Mouse (Mus musculus) bone marrow, adult 2 months (tissue): Measurements from ENCODE around the gene Ubash3b. TPM values are rescaled to one million over a fixed set of nuclear protein-coding genes. Genes with fewer than 3 reads are reported as not detected.

Experiments
- H3K27ac ChIP-seq: fragments of 200-500 bp; 2 replicates; pipeline ENCODE4 v1.5.1; 2012; ENCODE audit warnings: low read depth, mild to moderate bottlenecking, control low read depth, inconsistent platforms, low read length; ENCODE audit not compliant: control insufficient read depth, poor library complexity, insufficient read depth
- H3K4me1 ChIP-seq: fragments of 200-500 bp; 2 replicates; pipeline ENCODE4 v1.6.1; 2011; ENCODE audit warnings: low read length; ENCODE audit not compliant: control insufficient read depth, insufficient read depth
- H3K4me3 ChIP-seq: fragments of 200-500 bp; replicated peaks from 2 replicates; pipeline ENCODE3; 2011; ENCODE audit warnings: mild to moderate bottlenecking, low read depth, low read length, control low read depth; ENCODE audit not compliant: control insufficient read depth
- CTCF ChIP-seq: fragments of 200-500 bp; IDR thresholded peaks from 2 replicates; pipeline ENCODE4 v1.5.1; 2011; ENCODE audit warnings: low read length, control low read depth; ENCODE audit not compliant: control insufficient read depth, insufficient read depth
- POLR2A ChIP-seq: fragments of 200-500 bp; IDR thresholded peaks from 2 replicates; pipeline ENCODE4 v1.6.1; 2011; ENCODE audit warnings: low read depth, mild to moderate bottlenecking, control low read depth, low read length, borderline replicate concordance; ENCODE audit not compliant: control insufficient read depth
- WGBS: fragments of 180-500 bp; shearing (Covaris S2); methylation state at CpG from one replicate; pipeline ENCODE4 v1.1.7; 2018; 5-methylcytosine and 5-hydroxymethylcytosine counted together
- polyA plus RNA-seq: library from polyadenylated mRNA; stranded (reverse); fragments of >200 nt; gene quantifications from 2 replicates; pipeline ENCODE4 v1.2.4, GENCODE M21; 2011; ENCODE audit warnings: low replicate concordance; ENCODE audit not compliant: missing spikeins, insufficient read depth, insufficient read length

Gene Ubash3b
- polyA plus RNA-seq, 1 experiment = 33.4 TPM

- Histone ChIP-seq H3K4me1 (peaks cover 8% of the 10 kb centered on the region), H3K4me3 (no peak overlapping the region), H3K27ac (no peak overlapping the region)
- TF ChIP-seq POLR2A = no peak
- WGBS = 61% methylated on average over 6 of the region's 6 CpGs
Measured at GRCm38 (mm10) chr9:41149079-41149676, 12.3 kb downstream of the Ubash3b start.

- no peak overlapping the region for H3K4me3 ChIP-seq
- H3K27ac ChIP-seq = no peak overlapping the region
- peaks cover 8% of the 10 kb centered on the region for H3K4me1 ChIP-seq
- no peak for TF ChIP-seq CTCF
- no peak for TF ChIP-seq POLR2A
- 88% methylated on average over 7 of the region's 7 CpGs for WGBS
Measured at GRCm38 (mm10) chr9:41148600-41148999, 12.9 kb downstream of the Ubash3b start.

GRCm38 (mm10) chr9:41147203-41147842 is 14.2 kb downstream of the Ubash3b start:
- Histone ChIP-seq H3K4me1 (peaks cover 8% of the 10 kb centered on the region), H3K27ac (no peak overlapping the region), H3K4me3 (no peak overlapping the region)
- no peak for TF ChIP-seq POLR2A
- no peak for TF ChIP-seq CTCF
- WGBS = 30% methylated on average over 13 of the region's 13 CpGs

- 87% methylated on average over 15 of the region's 15 CpGs for WGBS
- no peak for TF ChIP-seq CTCF
- no peak for TF ChIP-seq POLR2A
- Histone ChIP-seq H3K4me3 (no peak overlapping the region), H3K4me1 (peaks cover 4% of the 10 kb centered on the region; the same call in 1 of the 2 replicates), H3K27ac (no peak overlapping the region)
Measured at GRCm38 (mm10) chr9:41143825-41144224, 17.7 kb downstream of the Ubash3b start.

GRCm38 (mm10) chr9:41143115-41143514 is 18.4 kb downstream of the Ubash3b start:
- Histone ChIP-seq H3K4me1 (peaks cover 4% of the 10 kb centered on the region; the same call in 1 of the 2 replicates), H3K27ac (no peak overlapping the region), H3K4me3 (no peak overlapping the region)
- TF ChIP-seq POLR2A = no peak
- TF ChIP-seq CTCF = no peak
- 17% methylated on average over 3 of the region's 3 CpGs for WGBS

GRCm38 (mm10) chr9:41141026-41141425 is 20.5 kb downstream of the Ubash3b start:
- no peak overlapping the region for H3K27ac ChIP-seq
- H3K4me3 ChIP-seq = no peak overlapping the region
- TF ChIP-seq CTCF (no peak), POLR2A (no peak)
- peaks cover 8% of the 10 kb centered on the region for H3K4me1 ChIP-seq
- 6% methylated on average over 2 of the region's 2 CpGs for WGBS

GRCm38 (mm10) chr9:41138987-41139808 is 22.3 kb downstream of the Ubash3b start:
- no peak overlapping the region for H3K27ac ChIP-seq
- peaks cover 10% of the 10 kb centered on the region for H3K4me1 ChIP-seq
- WGBS = 61% methylated on average over 6 of the region's 6 CpGs
- no peak overlapping the region for H3K4me3 ChIP-seq
- no peak for TF ChIP-seq POLR2A
- TF ChIP-seq CTCF = no peak
